Mouse (Mus musculus): ENCODE results near the gene Prdm8. TPM values are rescaled to one million over a fixed set of nuclear protein-coding genes. Genes with fewer than 3 reads are reported as not detected.

The Prdm8 gene
- 0.01 TPM in 1 of 2 replicates, not detected in the other for polyA plus RNA-seq (2012; rRNA removed)

DNA sequence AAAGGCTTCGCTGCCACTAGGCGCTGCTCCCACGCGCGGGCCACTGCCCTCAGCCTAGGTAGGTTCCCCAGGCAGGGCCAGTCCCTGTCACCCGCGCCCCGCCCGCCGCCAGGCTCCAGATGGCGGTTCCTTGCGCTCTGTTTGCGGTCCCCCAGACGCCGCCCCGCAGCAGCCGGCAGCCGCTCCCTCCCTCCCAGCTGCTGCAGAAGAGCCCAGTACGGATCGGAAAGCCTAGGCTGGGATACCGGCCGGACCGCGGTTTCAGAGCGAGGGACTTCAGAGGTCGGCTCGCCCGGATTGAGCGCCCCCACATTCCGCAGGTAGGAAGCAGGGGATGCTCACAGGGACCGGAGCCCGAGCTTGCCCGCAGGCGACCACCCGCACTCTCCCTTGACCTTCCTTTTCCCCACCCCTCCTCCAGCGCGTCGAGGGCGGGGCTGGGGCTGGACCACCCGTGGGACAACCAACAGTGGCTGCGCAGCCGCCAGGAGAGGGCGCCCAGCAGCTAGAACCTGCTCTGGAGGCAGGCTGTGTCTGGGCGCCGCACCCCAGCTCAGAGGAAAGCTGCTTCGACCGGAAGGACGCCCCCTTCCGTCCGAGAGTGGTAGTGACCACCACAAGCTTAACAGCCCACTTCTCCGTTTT lies at the start of gene Prdm8:
Gene Prdm8 (plus strand): TSS at position 19 of the 645 bp plus-strand sequence.

Other genes with a start within 250 kb of the Prdm8 start
- 1.0 and 1.2 TPM in 2 replicates for gene Antxr2, start 136.2 kb upstream of the Prdm8 start, polyA plus RNA-seq (2012; rRNA removed)
- gene Fgf5, start 87.0 kb downstream of the Prdm8 start, polyA plus RNA-seq (2012; rRNA removed), result 0.02 TPM in 1 of 2 replicates, not detected in the other
- not detected in 2 replicates for gene Cfap299, start 162.1 kb downstream of the Prdm8 start, polyA plus RNA-seq (2012; rRNA removed)